Mouse (Mus musculus): ENCODE results near the gene Emg1. TPM values are rescaled to one million over a fixed set of nuclear protein-coding genes. Genes with fewer than 3 reads are reported as not detected.
A peak's percentile ranks its signal among the peaks of the same experiment; 100 is the strongest.

Gene Emg1
- 118 TPM in 2 replicates for polyA plus RNA-seq (2011; ENCODE audit: insufficient read depth, insufficient read length, low read depth, missing spikeins)

GRCm38 (mm10) chr6:124711824-124712782, at the start of gene Emg1, which contains the start of gene Phb2:
Gene Emg1 (minus strand): TSS chr6:124712178.
Gene Phb2 (plus strand): TSS chr6:124712336.
- no peaks in the 10 kb centered on the region for H3K4me1 ChIP-seq (ENCODE audit: control insufficient read depth, insufficient read depth, low read length)
- peak within 1 kb of the TSS; percentile 91 for H3K9ac ChIP-seq (ENCODE audit: low read depth, poor library complexity, severe bottlenecking)
- peaks cover 49% of the 10 kb centered on the region for H3K36me3 ChIP-seq (ENCODE audit: control insufficient read depth, insufficient read depth, low read length, poor library complexity, severe bottlenecking)
- H3K27ac ChIP-seq (ENCODE audit: insufficient read depth, low read length), result peak within 1 kb of the TSS; percentile 52
- H3K4me3 ChIP-seq (ENCODE audit: low read depth, low read length), result peak within 1 kb of the TSS; percentile 81
- no peaks in the 10 kb centered on the region for H3K9me3 ChIP-seq (replicated peaks; ENCODE audit: control insufficient read depth, insufficient read depth, low read length, poor library complexity, severe bottlenecking)
- H3K27me3 ChIP-seq (ENCODE audit: control insufficient read depth, insufficient read depth, low read length, poor library complexity, severe bottlenecking), result no peaks in the 10 kb centered on the region
- TF ChIP-seq POLR2A (IDR thresholded peaks at IDR 0.05; ENCODE audit: insufficient read depth, low read length) (no peak), CTCF (IDR thresholded peaks at IDR 0.05; ENCODE audit: low read depth, low read length) (no peak), EP300 (IDR thresholded peaks at IDR 0.05; ENCODE audit: insufficient read depth, low read depth, low read length) (no peak)

- Histone ChIP-seq H3K9me3 (replicated peaks; ENCODE audit: control insufficient read depth, insufficient read depth, low read length, poor library complexity, severe bottlenecking) (no peaks in the 10 kb centered on the region), H3K9ac (ENCODE audit: low read depth, poor library complexity, severe bottlenecking) (peak overlapping the region; percentile 17; the same call in 1 of the 2 replicates), H3K4me1 (ENCODE audit: control insufficient read depth, insufficient read depth, low read length) (peaks cover 5% of the 10 kb centered on the region), H3K4me3 (ENCODE audit: low read depth, low read length) (no peak overlapping the region), H3K27ac (ENCODE audit: insufficient read depth, low read length) (no peak overlapping the region), H3K27me3 (ENCODE audit: control insufficient read depth, insufficient read depth, low read length, poor library complexity, severe bottlenecking) (no peaks in the 10 kb centered on the region), H3K36me3 (ENCODE audit: control insufficient read depth, insufficient read depth, low read length, poor library complexity, severe bottlenecking) (no peaks in the 10 kb centered on the region)
- TF ChIP-seq POLR2A (IDR thresholded peaks at IDR 0.05; ENCODE audit: insufficient read depth, low read length) (no peak), CTCF (IDR thresholded peaks at IDR 0.05; ENCODE audit: low read depth, low read length) (peak; percentile 98), EP300 (IDR thresholded peaks at IDR 0.05; ENCODE audit: insufficient read depth, low read depth, low read length) (peak; percentile 71)
These were observed 47.3 kb upstream of the Emg1 start for GRCm38 (mm10) chr6:124759259-124759658.

- H3K4me1 ChIP-seq (ENCODE audit: control insufficient read depth, insufficient read depth, low read length), result peaks cover 5% of the 10 kb centered on the region
- TF ChIP-seq EP300 (IDR thresholded peaks at IDR 0.05; ENCODE audit: insufficient read depth, low read depth, low read length) (no peak), CTCF (IDR thresholded peaks at IDR 0.05; ENCODE audit: low read depth, low read length) (no peak), POLR2A (IDR thresholded peaks at IDR 0.05; ENCODE audit: insufficient read depth, low read length) (no peak)
- no peak overlapping the region for H3K27ac ChIP-seq (ENCODE audit: insufficient read depth, low read length)
- H3K9ac ChIP-seq (ENCODE audit: low read depth, poor library complexity, severe bottlenecking), result peak overlapping the region; percentile 17; the same call in 1 of the 2 replicates
- H3K9me3 ChIP-seq (replicated peaks; ENCODE audit: control insufficient read depth, insufficient read depth, low read length, poor library complexity, severe bottlenecking), result no peaks in the 10 kb centered on the region
- no peak overlapping the region for H3K4me3 ChIP-seq (ENCODE audit: low read depth, low read length)
- no peaks in the 10 kb centered on the region for H3K36me3 ChIP-seq (ENCODE audit: control insufficient read depth, insufficient read depth, low read length, poor library complexity, severe bottlenecking)
- no peaks in the 10 kb centered on the region for H3K27me3 ChIP-seq (ENCODE audit: control insufficient read depth, insufficient read depth, low read length, poor library complexity, severe bottlenecking)
These were observed 46.9 kb upstream of the Emg1 start for GRCm38 (mm10) chr6:124758849-124759232.

GRCm38 (mm10) chr6:124757909-124758848, 46.2 kb upstream of the Emg1 start:
- no peak overlapping the region for H3K27ac ChIP-seq (ENCODE audit: insufficient read depth, low read length)
- H3K4me3 ChIP-seq (ENCODE audit: low read depth, low read length), result no peak overlapping the region
- TF ChIP-seq CTCF (IDR thresholded peaks at IDR 0.05; ENCODE audit: low read depth, low read length), result no peak
- no peak for TF ChIP-seq EP300 (IDR thresholded peaks at IDR 0.05; ENCODE audit: insufficient read depth, low read depth, low read length)
- no peak for TF ChIP-seq POLR2A (IDR thresholded peaks at IDR 0.05; ENCODE audit: insufficient read depth, low read length)
- peaks cover 5% of the 10 kb centered on the region for H3K4me1 ChIP-seq (ENCODE audit: control insufficient read depth, insufficient read depth, low read length)
- no peaks in the 10 kb centered on the region for H3K9me3 ChIP-seq (replicated peaks; ENCODE audit: control insufficient read depth, insufficient read depth, low read length, poor library complexity, severe bottlenecking)
- H3K9ac ChIP-seq (ENCODE audit: low read depth, poor library complexity, severe bottlenecking), result no peak overlapping the region; the same call in 1 of the 2 replicates
- no peaks in the 10 kb centered on the region for H3K36me3 ChIP-seq (ENCODE audit: control insufficient read depth, insufficient read depth, low read length, poor library complexity, severe bottlenecking)
- H3K27me3 ChIP-seq (ENCODE audit: control insufficient read depth, insufficient read depth, low read length, poor library complexity, severe bottlenecking), result no peaks in the 10 kb centered on the region

GRCm38 (mm10) chr6:124757351-124757880, 45.4 kb upstream of the Emg1 start:
- Histone ChIP-seq H3K36me3 (ENCODE audit: control insufficient read depth, insufficient read depth, low read length, poor library complexity, severe bottlenecking) (no peaks in the 10 kb centered on the region), H3K27me3 (ENCODE audit: control insufficient read depth, insufficient read depth, low read length, poor library complexity, severe bottlenecking) (no peaks in the 10 kb centered on the region), H3K9me3 (replicated peaks; ENCODE audit: control insufficient read depth, insufficient read depth, low read length, poor library complexity, severe bottlenecking) (no peaks in the 10 kb centered on the region), H3K4me1 (ENCODE audit: control insufficient read depth, insufficient read depth, low read length) (peaks cover 5% of the 10 kb centered on the region), H3K27ac (ENCODE audit: insufficient read depth, low read length) (0 out of 2 replicates have a peak overlapping the region, but pooled peaks have one; percentile 45), H3K9ac (ENCODE audit: low read depth, poor library complexity, severe bottlenecking) (peak overlapping the region; percentile 98), H3K4me3 (ENCODE audit: low read depth, low read length) (peak overlapping the region; percentile 71)
- TF ChIP-seq EP300 (IDR thresholded peaks at IDR 0.05; ENCODE audit: insufficient read depth, low read depth, low read length), result no peak

Data from ES-Bruce4 (cell line).